Mouse (Mus musculus): ENCODE measurements at regions not wholly inside any gene's neighbourhood (a gene's known extent, or its start where the extent isn't known, plus 50 kb on each side); places are given as distances from the start of the nearest gene placed in this dataset.

- no peak for DNase-seq (ENCODE audit: extremely low spot score in 1 of 2, low spot score in 1 of 2)
These were observed 80.1 kb upstream of the Ptprk start for GRCm38 (mm10) chr10:27994376-27995034.

GRCm38 (mm10) chr10:27995035-27995399 is 79.6 kb upstream of the Ptprk start:
- DNase-seq (ENCODE audit: extremely low spot score in 1 of 2, low spot score in 1 of 2) = no peak

- DNase-seq (ENCODE audit: extremely low spot score in 1 of 2, low spot score in 1 of 2) = no peak
These were observed 63.9 kb upstream of the Ptprk start for GRCm38 (mm10) chr10:28010756-28011155.

- no peak for DNase-seq (ENCODE audit: extremely low spot score in 1 of 2, low spot score in 1 of 2)
These were observed 62.5 kb upstream of the Ptprk start for GRCm38 (mm10) chr10:28012135-28012534.

- no peak for DNase-seq (ENCODE audit: extremely low spot score in 1 of 2, low spot score in 1 of 2)
These were observed 61.2 kb upstream of the Ptprk start for GRCm38 (mm10) chr10:28013401-28013800.

GRCm38 (mm10) chr10:28014306-28014825 is 60.3 kb upstream of the Ptprk start:
- DNase-seq (ENCODE audit: extremely low spot score in 1 of 2, low spot score in 1 of 2) = no peak

Data from frontal cortex, adult 2 months (tissue).